Mouse (Mus musculus): ENCODE measurements around the gene Duoxa2. TPM values are rescaled to one million over a fixed set of nuclear protein-coding genes. Genes with fewer than 3 reads are reported as not detected.
A peak's percentile ranks its signal among the peaks of the same experiment; 100 is the strongest.
"Not testable (repeated sequence)": the region's sequence is repeated elsewhere in the genome, so short reads cannot be mapped to it uniquely, and the experiment has no call there.

Gene Duoxa2
- polyA plus RNA-seq, 1 experiment from 2014 or later, result not detected

- Histone ChIP-seq H3K4me3 (no peak overlapping the region), H3K9ac (no peak overlapping the region), H3K27ac (no peak overlapping the region), H3K9me3 (replicated peaks) (no peaks in the 10 kb centered on the region), H3K4me1 (replicated peaks) (peaks cover 15% of the 10 kb centered on the region), H3K36me3 (no peaks in the 10 kb centered on the region), H3K4me2 (no peak overlapping the region), H3K27me3 (0 out of 2 replicates have a peak, but pooled peaks cover 3% of the 10 kb centered on the region)
- WGBS, result 76% methylated on average over 6 of the region's 6 CpGs
- no peak for ATAC-seq (replicated peaks; ENCODE audit: insufficient number of reproducible peaks, insufficient read depth, low FRiP score, low read depth)
Measured at GRCm38 (mm10) chr2:122345106-122345893, 46.6 kb downstream of the Duoxa2 start.

- H3K27ac ChIP-seq; H3K27me3 ChIP-seq; H3K4me3 ChIP-seq; H3K9ac ChIP-seq; H3K4me2 ChIP-seq; ATAC-seq (replicated peaks; ENCODE audit: insufficient number of reproducible peaks, insufficient read depth, low FRiP score, low read depth); H3K9me3 ChIP-seq (replicated peaks); H3K36me3 ChIP-seq: not testable (repeated sequence)
- H3K4me1 ChIP-seq (replicated peaks), result peaks cover 15% of the 10 kb centered on the region
- 83% methylated on average over 6 of the region's 6 CpGs for WGBS
Measured at GRCm38 (mm10) chr2:122346164-122346563, 47.5 kb downstream of the Duoxa2 start.

GRCm38 (mm10) chr2:122347257-122347656 lies 48.6 kb downstream of the Duoxa2 start:
- ATAC-seq (replicated peaks; ENCODE audit: insufficient number of reproducible peaks, insufficient read depth, low FRiP score, low read depth), result no peak
- Histone ChIP-seq H3K36me3 (no peaks in the 10 kb centered on the region), H3K9me3 (replicated peaks) (no peaks in the 10 kb centered on the region), H3K4me2 (no peak overlapping the region), H3K4me1 (replicated peaks) (peaks cover 26% of the 10 kb centered on the region), H3K27ac (no peak overlapping the region), H3K4me3 (no peak overlapping the region), H3K27me3 (0 out of 2 replicates have a peak, but pooled peaks cover 3% of the 10 kb centered on the region), H3K9ac (no peak overlapping the region)
- 82% methylated on average over 3 of the region's 3 CpGs for WGBS

- H3K4me2 ChIP-seq, result peak overlapping the region; percentile 87
- no peaks in the 10 kb centered on the region for H3K9me3 ChIP-seq (replicated peaks)
- peak; percentile 88 for ATAC-seq (replicated peaks; ENCODE audit: insufficient number of reproducible peaks, insufficient read depth, low FRiP score, low read depth)
- peaks cover 28% of the 10 kb centered on the region for H3K4me1 ChIP-seq (replicated peaks)
- H3K4me3 ChIP-seq, result peak overlapping the region; percentile 70
- H3K27ac ChIP-seq, result peak overlapping the region; percentile 98
- under 1% methylated on average over 58 of the region's 63 CpGs for WGBS
- 0 out of 2 replicates have a peak, but pooled peaks cover 3% of the 10 kb centered on the region for H3K27me3 ChIP-seq
- no peaks in the 10 kb centered on the region for H3K36me3 ChIP-seq
- peak overlapping the region; percentile 87 for H3K9ac ChIP-seq
Measured at GRCm38 (mm10) chr2:122348531-122349131, 49.9 kb downstream of the Duoxa2 start.

GRCm38 (mm10) chr2:122349136-122349785 lies 50.6 kb downstream of the Duoxa2 start:
- peak overlapping the region; percentile 87 for H3K4me2 ChIP-seq
- peak overlapping the region; percentile 87 for H3K9ac ChIP-seq
- peaks cover 35% of the 10 kb centered on the region for H3K4me1 ChIP-seq (replicated peaks)
- peak overlapping the region; percentile 70 for H3K4me3 ChIP-seq
- no peaks in the 10 kb centered on the region for H3K36me3 ChIP-seq
- peak; percentile 14; the same call in 1 of the 2 replicates for ATAC-seq (replicated peaks; ENCODE audit: insufficient number of reproducible peaks, insufficient read depth, low FRiP score, low read depth)
- peak overlapping the region; percentile 98 for H3K27ac ChIP-seq
- 0 out of 2 replicates have a peak, but pooled peaks cover 3% of the 10 kb centered on the region for H3K27me3 ChIP-seq
- WGBS, result 5% methylated on average over 14 of the region's 14 CpGs
- no peaks in the 10 kb centered on the region for H3K9me3 ChIP-seq (replicated peaks)

GRCm38 (mm10) chr2:122351156-122351930 lies 52.6 kb downstream of the Duoxa2 start:
- no peak overlapping the region for H3K4me2 ChIP-seq
- no peak overlapping the region for H3K4me3 ChIP-seq
- H3K4me1 ChIP-seq (replicated peaks), result peaks cover 40% of the 10 kb centered on the region
- 0 out of 2 replicates have a peak, but pooled peaks cover 3% of the 10 kb centered on the region for H3K27me3 ChIP-seq
- peak overlapping the region; percentile 46 for H3K27ac ChIP-seq
- no peaks in the 10 kb centered on the region for H3K36me3 ChIP-seq
- H3K9ac ChIP-seq, result no peak overlapping the region
- ATAC-seq (replicated peaks; ENCODE audit: insufficient number of reproducible peaks, insufficient read depth, low FRiP score, low read depth), result no peak
- 60% methylated on average over 5 of the region's 5 CpGs for WGBS
- no peaks in the 10 kb centered on the region for H3K9me3 ChIP-seq (replicated peaks)

GRCm38 (mm10) chr2:122351931-122352329 lies 53.2 kb downstream of the Duoxa2 start:
- peak overlapping the region; percentile 46 for H3K27ac ChIP-seq
- H3K4me1 ChIP-seq (replicated peaks), result peaks cover 40% of the 10 kb centered on the region
- H3K9me3 ChIP-seq (replicated peaks), result no peaks in the 10 kb centered on the region
- H3K27me3 ChIP-seq, result 0 out of 2 replicates have a peak, but pooled peaks cover 3% of the 10 kb centered on the region
- no peak overlapping the region for H3K4me2 ChIP-seq
- WGBS, result 56% methylated on average over 4 of the region's 4 CpGs
- H3K4me3 ChIP-seq, result no peak overlapping the region
- H3K9ac ChIP-seq, result no peak overlapping the region
- ATAC-seq (replicated peaks; ENCODE audit: insufficient number of reproducible peaks, insufficient read depth, low FRiP score, low read depth), result no peak
- H3K36me3 ChIP-seq, result no peaks in the 10 kb centered on the region

Other genes starting within 250 kb of the Duoxa2 start
- gene Spg11, start 180.5 kb upstream of the Duoxa2 start, polyA plus RNA-seq (2015; fragmentation: Nextera tagmentation; extraction: Ambion mirVana), result 4.7 and 5.8 TPM in 2 replicates
- gene B2m, start 151.2 kb upstream of the Duoxa2 start, polyA plus RNA-seq (2015; fragmentation: Nextera tagmentation; extraction: Ambion mirVana), result 260 and 322 TPM in 2 replicates
- gene Trim69, start 138.2 kb upstream of the Duoxa2 start, polyA plus RNA-seq (2015; fragmentation: Nextera tagmentation; extraction: Ambion mirVana), result not detected in 2 replicates
- gene Patl2, start 112.7 kb upstream of the Duoxa2 start, polyA plus RNA-seq (2015; fragmentation: Nextera tagmentation; extraction: Ambion mirVana), result 0.05 and 0.10 TPM in 2 replicates
- gene Terb2, start 112.6 kb upstream of the Duoxa2 start, polyA plus RNA-seq (2015; fragmentation: Nextera tagmentation; extraction: Ambion mirVana), result not detected in 2 replicates
- gene Sord, start 64.2 kb upstream of the Duoxa2 start, polyA plus RNA-seq (2015; fragmentation: Nextera tagmentation; extraction: Ambion mirVana), result 56.4 TPM in 2 replicates
- gene Duox2, start 451 bp upstream of the Duoxa2 start, polyA plus RNA-seq (2015; fragmentation: Nextera tagmentation; extraction: Ambion mirVana), result 0.05 and 0.13 TPM in 2 replicates
- 1.2 TPM in 1 of 2 replicates, not detected in the other for gene Duoxa1, start 14.8 kb downstream of the Duoxa2 start, polyA plus RNA-seq (2015; fragmentation: Nextera tagmentation; extraction: Ambion mirVana)
- gene Duox1, start 16.8 kb downstream of the Duoxa2 start, polyA plus RNA-seq (2015; fragmentation: Nextera tagmentation; extraction: Ambion mirVana), result 0.03 and 0.04 TPM in 2 replicates
- 2.0 and 2.7 TPM in 2 replicates for gene Shf, start 70.3 kb downstream of the Duoxa2 start, polyA plus RNA-seq (2015; fragmentation: Nextera tagmentation; extraction: Ambion mirVana)
- gene Slc28a2, start 127.6 kb downstream of the Duoxa2 start, polyA plus RNA-seq (2015; fragmentation: Nextera tagmentation; extraction: Ambion mirVana), result 1.4 and 1.6 TPM in 2 replicates
- not detected in 2 replicates for gene Gm14085, start 186.0 kb downstream of the Duoxa2 start, polyA plus RNA-seq (2015; fragmentation: Nextera tagmentation; extraction: Ambion mirVana)